Mouse (Mus musculus): ENCODE results near the gene Timm29. TPM values are rescaled to one million over a fixed set of nuclear protein-coding genes. Genes with fewer than 3 reads are reported as not detected.
"Not testable (repeated sequence)": the region's sequence is repeated elsewhere in the genome, so short reads cannot be mapped to it uniquely, and the experiment has no call there.

Gene Timm29
- polyA plus RNA-seq, 1 experiment = 17.0 TPM

- peak overlapping the region; percentile 95 for H3K27ac ChIP-seq (ENCODE audit: control insufficient read depth, insufficient read depth, low read depth, low read length)
- peaks cover 9% of the 10 kb centered on the region for H3K4me1 ChIP-seq (ENCODE audit: control insufficient read depth, insufficient read depth, low read length)
- H3K27me3 ChIP-seq (ENCODE audit: control insufficient read depth, insufficient read depth, low read length) = no peaks in the 10 kb centered on the region
- peaks cover 4% of the 10 kb centered on the region; the same call in 1 of the 2 replicates for H3K36me3 ChIP-seq (ENCODE audit: control insufficient read depth, insufficient read depth, low read length)
- H3K4me3 ChIP-seq (ENCODE audit: control insufficient read depth, low read depth, low read length) = peak overlapping the region; percentile 98
- TF ChIP-seq POLR2A (IDR thresholded peaks at IDR 0.05; ENCODE audit: control insufficient read depth, low read depth, low read length) (peak; percentile 8; the same call in 1 of the 2 replicates), CTCF (IDR thresholded peaks at IDR 0.05; ENCODE audit: control insufficient read depth, insufficient read depth, insufficient replicate concordance, low read depth, low read length) (no peak)
These were observed 700 bp downstream of the Timm29 start for GRCm38 (mm10) chr9:21593122-21593721.

GRCm38 (mm10) chr9:21594350-21594749 is 1.8 kb downstream of the Timm29 start:
- H3K4me3 ChIP-seq (ENCODE audit: control insufficient read depth, low read depth, low read length) = peak overlapping the region; percentile 98
- H3K27ac ChIP-seq (ENCODE audit: control insufficient read depth, insufficient read depth, low read depth, low read length); H3K36me3 ChIP-seq (ENCODE audit: control insufficient read depth, insufficient read depth, low read length); H3K27me3 ChIP-seq (ENCODE audit: control insufficient read depth, insufficient read depth, low read length); H3K4me1 ChIP-seq (ENCODE audit: control insufficient read depth, insufficient read depth, low read length): not testable (repeated sequence)

GRCm38 (mm10) chr9:21594838-21595237 is 2.3 kb downstream of the Timm29 start:
- Histone ChIP-seq H3K4me1 (ENCODE audit: control insufficient read depth, insufficient read depth, low read length) (peaks cover 9% of the 10 kb centered on the region), H3K27me3 (ENCODE audit: control insufficient read depth, insufficient read depth, low read length) (no peaks in the 10 kb centered on the region), H3K27ac (ENCODE audit: control insufficient read depth, insufficient read depth, low read depth, low read length) (no peak overlapping the region), H3K36me3 (ENCODE audit: control insufficient read depth, insufficient read depth, low read length) (peaks cover under 1% of the 10 kb centered on the region; the same call in 1 of the 2 replicates), H3K4me3 (ENCODE audit: control insufficient read depth, low read depth, low read length) (peak overlapping the region; percentile 98; the same call in 1 of the 2 replicates)
- TF ChIP-seq CTCF (IDR thresholded peaks at IDR 0.05; ENCODE audit: control insufficient read depth, insufficient read depth, insufficient replicate concordance, low read depth, low read length) (no peak), POLR2A (IDR thresholded peaks at IDR 0.05; ENCODE audit: control insufficient read depth, low read depth, low read length) (no peak)

- H3K27ac ChIP-seq (ENCODE audit: control insufficient read depth, insufficient read depth, low read depth, low read length) = no peak overlapping the region
- no peaks in the 10 kb centered on the region for H3K36me3 ChIP-seq (ENCODE audit: control insufficient read depth, insufficient read depth, low read length)
- H3K4me1 ChIP-seq (ENCODE audit: control insufficient read depth, insufficient read depth, low read length) = peaks cover 2% of the 10 kb centered on the region
- no peak for TF ChIP-seq POLR2A (IDR thresholded peaks at IDR 0.05; ENCODE audit: control insufficient read depth, low read depth, low read length)
- no peak for TF ChIP-seq CTCF (IDR thresholded peaks at IDR 0.05; ENCODE audit: control insufficient read depth, insufficient read depth, insufficient replicate concordance, low read depth, low read length)
- no peak overlapping the region for H3K4me3 ChIP-seq (ENCODE audit: control insufficient read depth, low read depth, low read length)
- H3K27me3 ChIP-seq (ENCODE audit: control insufficient read depth, insufficient read depth, low read length) = no peaks in the 10 kb centered on the region
These were observed 5.7 kb downstream of the Timm29 start for GRCm38 (mm10) chr9:21598198-21598597.

- TF ChIP-seq POLR2A (IDR thresholded peaks at IDR 0.05; ENCODE audit: control insufficient read depth, low read depth, low read length) = no peak
- TF ChIP-seq CTCF (IDR thresholded peaks at IDR 0.05; ENCODE audit: control insufficient read depth, insufficient read depth, insufficient replicate concordance, low read depth, low read length) = no peak
- Histone ChIP-seq H3K4me1 (ENCODE audit: control insufficient read depth, insufficient read depth, low read length) (no peaks in the 10 kb centered on the region), H3K27me3 (ENCODE audit: control insufficient read depth, insufficient read depth, low read length) (no peaks in the 10 kb centered on the region), H3K27ac (ENCODE audit: control insufficient read depth, insufficient read depth, low read depth, low read length) (no peak overlapping the region), H3K36me3 (ENCODE audit: control insufficient read depth, insufficient read depth, low read length) (no peaks in the 10 kb centered on the region), H3K4me3 (ENCODE audit: control insufficient read depth, low read depth, low read length) (no peak overlapping the region)
These were observed 7.7 kb downstream of the Timm29 start for GRCm38 (mm10) chr9:21600186-21600585.

GRCm38 (mm10) chr9:21601073-21601472 is 8.6 kb downstream of the Timm29 start:
- Histone ChIP-seq H3K27ac (ENCODE audit: control insufficient read depth, insufficient read depth, low read depth, low read length) (no peak overlapping the region), H3K27me3 (ENCODE audit: control insufficient read depth, insufficient read depth, low read length) (no peaks in the 10 kb centered on the region), H3K4me3 (ENCODE audit: control insufficient read depth, low read depth, low read length) (no peak overlapping the region), H3K4me1 (ENCODE audit: control insufficient read depth, insufficient read depth, low read length) (no peaks in the 10 kb centered on the region), H3K36me3 (ENCODE audit: control insufficient read depth, insufficient read depth, low read length) (no peaks in the 10 kb centered on the region)
- TF ChIP-seq CTCF (IDR thresholded peaks at IDR 0.05; ENCODE audit: control insufficient read depth, insufficient read depth, insufficient replicate concordance, low read depth, low read length) = no peak
- no peak for TF ChIP-seq POLR2A (IDR thresholded peaks at IDR 0.05; ENCODE audit: control insufficient read depth, low read depth, low read length)

GRCm38 (mm10) chr9:21601722-21602399 is 9.3 kb downstream of the Timm29 start:
- Histone ChIP-seq H3K4me1 (ENCODE audit: control insufficient read depth, insufficient read depth, low read length) (no peaks in the 10 kb centered on the region), H3K27me3 (ENCODE audit: control insufficient read depth, insufficient read depth, low read length) (no peaks in the 10 kb centered on the region), H3K36me3 (ENCODE audit: control insufficient read depth, insufficient read depth, low read length) (no peaks in the 10 kb centered on the region), H3K27ac (ENCODE audit: control insufficient read depth, insufficient read depth, low read depth, low read length) (no peak overlapping the region), H3K4me3 (ENCODE audit: control insufficient read depth, low read depth, low read length) (no peak overlapping the region)
- TF ChIP-seq POLR2A (IDR thresholded peaks at IDR 0.05; ENCODE audit: control insufficient read depth, low read depth, low read length) (no peak), CTCF (IDR thresholded peaks at IDR 0.05; ENCODE audit: control insufficient read depth, insufficient read depth, insufficient replicate concordance, low read depth, low read length) (peak; percentile 51; the same call in 1 of the 2 replicates)
